Mouse (Mus musculus): ENCODE results near the gene Bend4.
A peak's percentile ranks its signal among the peaks of the same experiment; 100 is the strongest.

Gene Bend4

GRCm38 (mm10) chr5:67427443-67428360 is at the start of gene Bend4:
TSS of gene Bend4 (minus strand) at chr5:67428310.
- DNase-seq (ENCODE audit: low spot score) = peak; percentile 87

- DNase-seq (ENCODE audit: low spot score) = no peak
Measured at GRCm38 (mm10) chr5:67473723-67474122, 45.6 kb upstream of the Bend4 start.

GRCm38 (mm10) chr5:67473094-67473493 is 45.0 kb upstream of the Bend4 start:
- no peak for DNase-seq (ENCODE audit: low spot score)

- DNase-seq (ENCODE audit: low spot score) = no peak
Measured at GRCm38 (mm10) chr5:67466866-67467530, 38.9 kb upstream of the Bend4 start.

- no peak for DNase-seq (ENCODE audit: low spot score)
Measured at GRCm38 (mm10) chr5:67464899-67465298, 36.8 kb upstream of the Bend4 start.

- no peak for DNase-seq (ENCODE audit: low spot score)
Measured at GRCm38 (mm10) chr5:67463636-67464035, 35.5 kb upstream of the Bend4 start.

- no peak for DNase-seq (ENCODE audit: low spot score)
Measured at GRCm38 (mm10) chr5:67462331-67462730, 34.2 kb upstream of the Bend4 start.

- DNase-seq (ENCODE audit: low spot score) = no peak
Measured at GRCm38 (mm10) chr5:67456841-67457240, 28.7 kb upstream of the Bend4 start.

GRCm38 (mm10) chr5:67454282-67454681 is 26.2 kb upstream of the Bend4 start:
- no peak for DNase-seq (ENCODE audit: low spot score)

GRCm38 (mm10) chr5:67449957-67450630 is 22.0 kb upstream of the Bend4 start:
- no peak for DNase-seq (ENCODE audit: low spot score)

- no peak for DNase-seq (ENCODE audit: low spot score)
Measured at GRCm38 (mm10) chr5:67446526-67446925, 18.4 kb upstream of the Bend4 start.

GRCm38 (mm10) chr5:67444217-67445050 is 16.3 kb upstream of the Bend4 start:
- no peak for DNase-seq (ENCODE audit: low spot score)

GRCm38 (mm10) chr5:67442813-67443450 is 14.8 kb upstream of the Bend4 start:
- DNase-seq (ENCODE audit: low spot score) = no peak

- DNase-seq (ENCODE audit: low spot score) = no peak
Measured at GRCm38 (mm10) chr5:67440563-67440962, 12.5 kb upstream of the Bend4 start.

- DNase-seq (ENCODE audit: low spot score) = no peak
Measured at GRCm38 (mm10) chr5:67437403-67437802, 9.3 kb upstream of the Bend4 start.

- peak; percentile 57 for DNase-seq (ENCODE audit: low spot score)
Measured at GRCm38 (mm10) chr5:67426478-67427442, 1.4 kb downstream of the Bend4 start.

- no peak for DNase-seq (ENCODE audit: low spot score)
Measured at GRCm38 (mm10) chr5:67426011-67426410, 2.1 kb downstream of the Bend4 start.

GRCm38 (mm10) chr5:67424636-67425035 is 3.5 kb downstream of the Bend4 start:
- DNase-seq (ENCODE audit: low spot score) = no peak

- DNase-seq (ENCODE audit: low spot score) = no peak
Measured at GRCm38 (mm10) chr5:67423963-67424362, 4.1 kb downstream of the Bend4 start.

GRCm38 (mm10) chr5:67423326-67423725 is 4.8 kb downstream of the Bend4 start:
- no peak for DNase-seq (ENCODE audit: low spot score)

Measured in testis, postnatal 10 days (tissue).